Mouse (Mus musculus): ENCODE data around the gene Dtd2. TPM values are rescaled to one million over a fixed set of nuclear protein-coding genes. Genes with fewer than 3 reads are reported as not detected.
A peak's percentile ranks its signal among the peaks of the same experiment; 100 is the strongest.

Gene Dtd2
- total RNA-seq, 2 experiments from 2014 or later = 9.5 to 10.9 TPM

DNA sequence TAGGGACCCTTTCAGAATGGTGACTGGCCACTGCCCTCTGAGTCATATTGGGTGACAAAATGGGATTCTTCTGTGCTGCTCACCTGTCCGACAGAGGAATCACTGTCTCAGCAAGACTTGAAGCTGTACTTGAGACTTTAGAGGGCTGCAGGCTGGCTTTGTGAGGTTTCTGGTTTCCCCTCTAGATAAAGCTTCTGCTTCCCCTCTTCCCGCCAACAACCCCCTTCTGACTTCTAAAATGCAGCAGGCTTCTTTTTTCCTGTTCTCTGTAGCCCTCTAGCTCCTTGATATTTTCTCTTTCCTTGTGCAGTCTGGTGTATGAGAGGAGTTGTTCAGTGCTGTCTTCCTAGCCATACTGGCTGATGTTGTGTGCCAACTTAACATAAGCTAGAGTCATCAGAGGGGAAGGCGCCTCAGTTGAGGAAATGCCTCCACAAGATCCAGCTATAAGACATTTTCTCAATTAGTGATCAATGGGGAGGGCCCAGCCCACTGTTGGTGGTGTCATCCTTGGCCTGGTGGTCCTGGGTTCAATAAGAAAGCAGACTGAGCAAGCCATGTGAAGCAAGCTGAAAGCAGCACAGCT lies 21.0 kb downstream of the Dtd2 start:
- no peak for DNase-seq

DNA sequence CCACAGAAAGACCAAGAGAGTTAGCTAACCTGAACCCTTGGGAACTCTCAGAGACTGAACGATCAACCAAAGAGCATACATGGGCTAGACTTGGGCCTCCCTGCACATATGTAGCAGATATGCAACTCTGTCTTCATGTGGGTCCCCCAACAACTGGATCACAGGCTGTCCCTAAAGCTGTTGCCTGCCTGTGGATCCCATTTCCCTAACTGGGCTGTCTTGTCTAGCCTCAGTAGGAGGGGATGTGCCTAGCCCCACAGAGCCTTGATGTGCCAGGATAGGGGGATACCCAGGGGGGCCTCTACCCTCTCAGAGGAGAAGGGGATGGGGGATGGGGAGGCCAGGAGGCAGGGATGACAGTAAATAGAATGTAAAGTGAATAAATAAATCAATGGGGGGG lies 22.7 kb downstream of the Dtd2 start:
- DNase-seq = no peak

GRCm38 (mm10) chr12:51976531-51976930 lies 29.8 kb downstream of the Dtd2 start:
- DNase-seq = no peak

DNA sequence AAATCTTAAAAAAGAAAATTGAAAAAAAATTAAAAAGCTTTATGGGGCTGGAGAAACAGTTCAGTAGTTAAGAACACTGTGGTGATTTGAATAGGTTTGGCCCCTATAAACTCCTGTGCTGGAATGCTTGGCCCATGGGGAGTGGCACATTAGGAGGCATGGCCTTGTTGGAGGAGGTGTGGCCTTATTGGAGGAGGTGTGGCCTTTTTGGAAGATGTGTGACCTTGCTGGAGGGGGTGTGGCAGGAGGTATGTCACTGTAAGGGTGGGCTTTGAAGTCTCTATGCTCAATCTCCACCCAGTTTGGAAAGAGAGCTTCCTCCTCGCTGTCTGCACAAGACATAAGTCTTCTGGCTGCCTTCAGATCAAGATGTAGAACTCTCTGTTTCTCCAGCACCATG lies 31.9 kb downstream of the Dtd2 start:
- no peak for DNase-seq

DNA sequence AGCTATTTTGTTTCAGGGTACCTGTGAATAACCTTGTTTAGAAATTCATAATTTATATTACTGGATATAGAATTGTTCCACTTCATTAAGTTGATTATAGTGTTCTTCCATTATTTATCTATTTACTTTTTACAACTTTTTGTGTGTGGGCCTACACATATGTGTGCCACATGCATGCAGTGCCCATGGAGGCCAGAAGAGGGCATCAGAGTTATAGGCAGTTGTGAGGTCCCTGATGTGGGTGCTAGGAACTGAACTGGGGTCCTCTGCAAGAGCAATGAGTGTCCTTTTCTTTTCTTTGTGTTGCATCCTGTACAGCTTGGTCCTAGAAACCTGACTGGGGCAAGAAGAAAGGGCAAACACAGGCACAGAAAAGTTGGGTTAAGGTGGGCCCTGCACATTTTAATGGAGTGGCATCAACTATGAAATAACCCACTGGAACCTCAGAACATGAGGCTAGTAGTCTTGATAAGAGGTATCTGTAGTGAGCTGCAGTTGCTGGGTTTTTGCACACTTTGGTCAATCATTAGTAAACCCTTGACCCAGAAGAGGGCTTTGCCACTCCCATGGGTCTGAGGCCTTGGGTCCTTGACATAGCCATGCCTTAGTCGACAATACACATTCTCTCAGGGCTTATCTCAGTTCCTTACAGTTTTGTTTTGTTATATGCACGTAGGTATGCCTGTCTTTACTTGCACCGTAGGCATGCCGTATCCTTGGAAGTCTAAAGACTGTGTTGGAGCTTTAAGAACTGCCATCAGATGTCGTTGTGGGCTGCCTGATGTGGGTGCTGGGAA lies 33.8 kb downstream of the Dtd2 start:
- no peak for DNase-seq

DNA sequence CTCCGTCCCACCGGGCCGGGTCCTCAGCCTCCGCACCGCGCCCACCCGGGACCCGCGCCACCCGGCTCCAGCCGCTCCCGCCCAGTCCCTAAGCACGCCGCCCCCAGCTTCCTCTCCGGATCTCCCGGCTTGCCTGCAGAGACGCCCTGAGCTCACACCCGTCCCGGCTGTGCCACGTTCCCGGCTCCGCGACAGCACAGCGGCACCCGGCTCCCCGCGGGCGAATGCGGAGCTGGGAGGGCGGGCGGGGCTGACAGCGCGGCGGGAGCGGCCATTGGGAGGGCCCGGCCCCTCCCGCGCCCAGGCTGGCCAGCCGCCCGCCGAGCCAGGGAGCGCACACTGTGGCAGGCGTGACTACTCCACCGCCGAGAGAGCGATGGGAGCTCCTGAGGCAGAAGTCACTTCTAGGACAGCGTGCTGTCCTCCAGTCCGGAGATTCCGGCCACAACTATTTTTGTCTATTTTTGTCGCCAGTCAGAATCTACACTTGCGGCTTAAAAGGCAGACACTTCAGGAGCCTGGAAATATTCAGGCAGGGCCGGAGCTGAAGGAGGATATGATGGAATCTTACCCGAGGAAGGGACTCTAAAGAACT lies 35.1 kb downstream of the Dtd2 start, which contains the start of gene Heatr5a:
Gene Heatr5a (minus strand): TSS at position 252 of the 595 bp plus-strand sequence.
- DNase-seq = peak; percentile 86 to 88

DNA sequence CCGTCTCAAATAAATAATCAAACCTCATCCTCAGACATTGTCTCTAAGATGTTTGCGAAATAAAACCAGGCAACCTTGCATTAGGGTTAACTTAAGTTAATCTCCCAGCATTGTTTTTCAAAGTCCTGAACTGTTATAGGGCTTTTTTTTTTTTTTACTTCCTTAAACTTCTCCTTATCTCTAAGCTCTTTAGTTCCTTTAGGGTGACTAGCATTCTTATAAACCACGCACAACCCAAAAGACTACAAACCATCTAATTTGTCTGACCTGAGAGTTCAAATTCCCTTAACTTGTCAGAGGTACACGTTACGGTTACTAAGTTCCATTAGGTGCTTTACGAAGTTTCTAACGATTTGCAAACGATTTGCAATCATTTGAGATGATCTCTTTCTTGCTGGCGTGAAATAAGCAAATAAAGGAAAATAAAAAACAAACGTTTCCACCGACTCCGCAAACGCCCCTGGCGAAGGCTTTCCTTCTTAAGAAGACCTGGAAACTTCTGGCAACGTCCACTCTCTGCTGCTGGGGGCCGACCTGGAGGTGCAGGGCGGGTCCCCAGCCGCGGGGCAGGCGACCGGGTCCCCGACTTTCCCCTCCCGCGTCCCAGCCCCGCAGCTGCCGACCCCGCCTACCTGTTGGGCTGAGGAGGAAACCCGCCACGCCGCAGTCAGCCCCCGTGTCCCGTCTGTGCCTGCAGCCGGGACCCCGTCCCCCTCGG lies 35.8 kb downstream of the Dtd2 start:
- DNase-seq = no peak

GRCm38 (mm10) chr12:51969876-51970275 lies 36.4 kb downstream of the Dtd2 start:
- no peak for DNase-seq

GRCm38 (mm10) chr12:51969092-51969491 lies 37.2 kb downstream of the Dtd2 start:
- DNase-seq = no peak

- DNase-seq = no peak
Observed at GRCm38 (mm10) chr12:51967915-51968595, 38.2 kb downstream of the Dtd2 start.

GRCm38 (mm10) chr12:51957626-51958025 lies 48.7 kb downstream of the Dtd2 start:
- no peak for DNase-seq

GRCm38 (mm10) chr12:51952309-51952708 lies 54.0 kb downstream of the Dtd2 start:
- no peak for DNase-seq

GRCm38 (mm10) chr12:51947498-51947945 lies 58.8 kb downstream of the Dtd2 start:
- DNase-seq = no peak

GRCm38 (mm10) chr12:51945331-51945730 lies 61.0 kb downstream of the Dtd2 start:
- DNase-seq = no peak

DNA sequence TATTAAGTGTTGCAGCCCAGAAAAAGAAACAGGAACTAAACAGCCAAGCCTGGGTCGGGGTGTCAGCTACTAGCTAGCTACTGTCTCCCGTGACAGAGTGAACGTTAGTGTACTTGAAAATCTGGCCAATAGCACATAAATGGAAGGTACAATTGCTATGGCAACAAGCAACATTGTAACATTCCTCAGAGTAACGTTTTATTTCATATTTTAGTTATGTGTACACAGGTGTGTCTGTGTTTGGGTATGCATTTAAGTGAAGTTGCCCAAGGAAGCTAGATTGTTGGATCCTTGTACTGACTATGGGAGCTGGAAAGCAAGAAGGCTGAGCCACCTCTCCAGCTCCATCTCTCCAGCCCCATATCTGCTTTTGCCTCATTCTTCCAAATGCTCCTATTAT lies 66.5 kb downstream of the Dtd2 start:
- no peak for DNase-seq

Other genes with a start within 250 kb of the Dtd2 start
- 10 to 100 TPM; 84.0 to 85.7 TPM for gene Hectd1, start 177.0 kb downstream of the Dtd2 start, total RNA-seq (2021)
- gene Heatr5a, start 35.2 kb downstream of the Dtd2 start, total RNA-seq (2021) = 10 to 100 TPM in 1 of 2 experiments, 1 to 10 TPM in 1; 8.7 to 10.4 TPM
- not detected for gene Gpr33, start 21.6 kb upstream of the Dtd2 start, total RNA-seq (2021)
- gene Nubpl, start 91.2 kb upstream of the Dtd2 start, total RNA-seq (2021) = 1 to 10 TPM; 5.5 to 6.1 TPM